ENCODE assay signal across 33 mouse cellular contexts in genomic region chr1:34095173-34095572, GRCm38 (mm10).
DNase-seq lines count a peak whose midpoint lies in the region; ATAC-seq and TF ChIP-seq lines count a peak whose summit lies in the region.
"Had no signal": no experiment of that assay in that cellular context is flagged by ENCODE, and none has a peak within 500 bp of the region (broad histone marks: within the 10 kb centered on the region; RNA-seq: fewer than 3 reads in every experiment).

No protein-coding gene starts in this region.

- H3K36me3 ChIP-seq in heart, embryonic 13.5 days = peaks cover under 1% of the 10 kb centered on the region; the same call in 1 of the 2 replicates
- H3K36me3 ChIP-seq in kidney, embryonic 15.5 days = peaks cover under 1% of the 10 kb centered on the region; the same call in 1 of the 2 replicates
- H3K36me3 ChIP-seq in C2C12 (ENCODE audit: control insufficient read depth, insufficient read depth) = peaks cover under 1% of the 10 kb centered on the region
- H3K36me3 ChIP-seq: embryonic facial prominence, embryonic 13.5 days; forebrain, embryonic 12.5 days; hindbrain, embryonic 12.5 days; intestine, embryonic 15.5 days; liver, embryonic 12.5 days; neural tube, embryonic 15.5 days had no signal

- H3K4me1 ChIP-seq in heart, embryonic 13.5 days = peaks cover 35% of the 10 kb centered on the region
- peaks cover 30% of the 10 kb centered on the region for H3K4me1 ChIP-seq in kidney, embryonic 15.5 days
- H3K4me1 ChIP-seq: intestine, embryonic 15.5 days; liver, embryonic 12.5 days had no signal

- H3K79me3 ChIP-seq in C2C12 (ENCODE audit: low read depth) = peaks cover 26% of the 10 kb centered on the region

- 23% methylated on average over 4 of the region's 4 CpGs for WGBS in heart, embryonic 13.5 days
- 11% methylated on average over 4 of the region's 4 CpGs for WGBS in kidney, embryonic 15.5 days

- no peak for DNase-seq in heart, postnatal 10 days
- DNase-seq in kidney, adult 8-10 months = no peak
- DNase-seq in urinary bladder, postnatal 36 days (ENCODE audit: low spot score in 2 of 2) = no peak
- no peak for DNase-seq in thymus, adult 18-20 months
- DNase-seq: adrenal gland, postnatal 10 days; cerebellum, adult 11 months; cerebellum, adult 9-10 months; cerebellum, postnatal 36 days; embryo, embryonic 11 days; forebrain, postnatal 0 days; gastrocnemius, postnatal 10 days; heart, postnatal 36 days; kidney, postnatal 10 days; liver, postnatal 0 days; lung, postnatal 36 days; right cerebral cortex, adult 18-20 months; spleen, adult 18-20 months; thymus, postnatal 25 days had no signal

- intact Hi-C loops in heart, postnatal 10 days (cut with DNase I) = no loop called here

- peak overlapping the region; percentile 54 for H3K27ac ChIP-seq in heart, embryonic 13.5 days (replicated peaks)
- H3K27ac ChIP-seq in kidney, embryonic 15.5 days = peak overlapping the region; percentile 63; the same call in 1 of the 2 replicates
- H3K27ac ChIP-seq: embryonic facial prominence, embryonic 13.5 days; forebrain, embryonic 12.5 days; hindbrain, embryonic 12.5 days; hindbrain, postnatal 0 days; intestine, embryonic 15.5 days; left cerebral cortex, adult 2 months; liver, embryonic 12.5 days; midbrain, embryonic 12.5 days; neural tube, embryonic 15.5 days had no signal

- no peak overlapping the region for H3K9ac ChIP-seq in heart, embryonic 13.5 days
- H3K9ac ChIP-seq in kidney, embryonic 15.5 days = no peak overlapping the region
- H3K9ac ChIP-seq: embryonic facial prominence, embryonic 13.5 days; forebrain, embryonic 12.5 days; forebrain, postnatal 0 days; hindbrain, embryonic 12.5 days; intestine, embryonic 15.5 days; liver, embryonic 12.5 days; liver, postnatal 0 days; midbrain, embryonic 12.5 days; neural tube, embryonic 15.5 days had no signal

- no peak overlapping the region for H3K4me2 ChIP-seq in heart, embryonic 13.5 days
- H3K4me2 ChIP-seq in kidney, embryonic 15.5 days = no peak overlapping the region
- H3K4me2 ChIP-seq: embryonic facial prominence, embryonic 13.5 days; forebrain, embryonic 12.5 days; hindbrain, embryonic 12.5 days; intestine, embryonic 15.5 days; liver, embryonic 12.5 days; midbrain, embryonic 12.5 days; neural tube, embryonic 15.5 days had no signal

- peaks cover 80% of the 10 kb centered on the region for H3K79me2 ChIP-seq in C2C12 (ENCODE audit: control insufficient read depth, insufficient read depth)

- TF ChIP-seq CTCF in C2C12 (IDR thresholded peaks at IDR 0.05; ENCODE audit: control insufficient read depth, insufficient read depth, insufficient read length) = no peak

- H3K27me3 ChIP-seq in heart, embryonic 13.5 days (replicated peaks) = no peaks in the 10 kb centered on the region
- H3K27me3 ChIP-seq in kidney, embryonic 15.5 days = no peaks in the 10 kb centered on the region
- no peaks in the 10 kb centered on the region for H3K27me3 ChIP-seq in C2C12 (ENCODE audit: control insufficient read depth, insufficient read depth, insufficient read length)
- H3K27me3 ChIP-seq: embryonic facial prominence, embryonic 13.5 days; forebrain, embryonic 12.5 days; hindbrain, embryonic 12.5 days; intestine, embryonic 15.5 days; liver, embryonic 12.5 days; megakaryocyte, embryonic 14.5 days; midbrain, embryonic 12.5 days; neural tube, embryonic 15.5 days had no signal

- H3K4me3 ChIP-seq in heart, embryonic 13.5 days = no peak overlapping the region
- H3K4me3 ChIP-seq in kidney, embryonic 15.5 days (replicated peaks) = no peak overlapping the region
- H3K4me3 ChIP-seq in C2C12 (ENCODE audit: insufficient read depth, poor library complexity, severe bottlenecking) = no peak overlapping the region
- H3K4me3 ChIP-seq: embryonic facial prominence, embryonic 13.5 days; forebrain, embryonic 12.5 days; hindbrain, embryonic 12.5 days; intestine, embryonic 15.5 days; layer of hippocampus, adult 2 months; left cerebral cortex, adult 2 months; liver, embryonic 12.5 days; megakaryocyte, embryonic 14.5 days; midbrain, embryonic 12.5 days; neural tube, embryonic 15.5 days had no signal

- no peaks in the 10 kb centered on the region for H3K9me3 ChIP-seq in heart, embryonic 13.5 days
- no peaks in the 10 kb centered on the region for H3K9me3 ChIP-seq in kidney, embryonic 15.5 days (replicated peaks)
- H3K9me3 ChIP-seq: embryonic facial prominence, embryonic 13.5 days; forebrain, embryonic 12.5 days; hindbrain, embryonic 12.5 days; intestine, embryonic 15.5 days; liver, embryonic 12.5 days; midbrain, embryonic 12.5 days; neural tube, embryonic 15.5 days had no signal

- ATAC-seq in heart, embryonic 13.5 days (ENCODE audit: extremely low read depth, insufficient number of reproducible peaks, low FRiP score, low TSS enrichment) = no peak
- peak; percentile 37 for ATAC-seq in kidney, embryonic 15.5 days (replicated peaks; ENCODE audit: low FRiP score)
- ATAC-seq in common myeloid progenitor, adult 5-6 weeks (replicated peaks; ENCODE audit: low read depth, poor library complexity, severe bottlenecking) = 0 out of 2 replicates have a peak, but pooled peaks have one; percentile 22
- ATAC-seq: forebrain, postnatal 0 days; hindbrain, postnatal 0 days; intestine, embryonic 15.5 days; liver, embryonic 12.5 days; liver, postnatal 0 days had no signal

- no peak overlapping the region for H3ac ChIP-seq in C2C12 (ENCODE audit: control insufficient read depth, insufficient read length, low read depth)

TF ChIP-seq in C2C12, 6 proteins besides CTCF, POLR2A, EP300 and RAD21:
- no peak for TF ChIP-seq USF1 (IDR thresholded peaks at IDR 0.05; ENCODE audit: low read depth)
- TF ChIP-seq MYOD1 (IDR thresholded peaks at IDR 0.05; ENCODE audit: control insufficient read depth, insufficient read length, low read depth) = peak; percentile 87
- no peak for TF ChIP-seq MAX (IDR thresholded peaks at IDR 0.05)
